Mouse (Mus musculus): ENCODE data around the gene Arnt2. TPM values are rescaled to one million over a fixed set of nuclear protein-coding genes. Genes with fewer than 3 reads are reported as not detected.
A peak's percentile ranks its signal among the peaks of the same experiment; 100 is the strongest.

Arnt2 gene
- total and polyA plus RNA-seq, 2 experiments from 2014 or later, result 62.9 to 165 TPM

DNA sequence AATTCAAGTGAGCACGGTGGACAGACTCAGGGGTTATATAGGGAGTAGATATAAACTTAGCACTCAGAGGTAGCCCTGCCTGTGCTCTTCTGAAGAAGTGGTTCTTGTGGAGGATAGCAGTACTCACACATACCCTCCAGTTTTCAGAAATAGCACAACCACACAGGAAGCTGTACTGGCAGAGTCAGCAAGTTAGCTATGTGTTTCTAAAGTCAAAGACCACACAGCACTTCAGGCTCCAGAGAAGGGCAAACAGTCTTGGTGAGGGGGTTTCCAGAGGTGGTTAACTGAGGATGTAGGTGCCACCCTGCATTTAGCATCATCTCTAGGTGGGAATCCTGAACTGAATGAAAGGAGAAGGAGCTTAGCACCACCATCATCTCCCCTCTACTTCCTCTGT lies 23.5 kb downstream of the Arnt2 start:
- Histone ChIP-seq H3K36me3 (ENCODE audit: insufficient read depth, low read length) (no peaks in the 10 kb centered on the region), H3K9ac (replicated peaks; ENCODE audit: low read length, poor library complexity, severe bottlenecking) (no peak overlapping the region), H3K9me3 (ENCODE audit: low read length) (no peaks in the 10 kb centered on the region), H3K4me2 (ENCODE audit: low read depth, low read length, poor library complexity, severe bottlenecking) (no peak overlapping the region), H3K4me3 (ENCODE audit: low read depth, low read length) (no peak overlapping the region), H3K4me1 (ENCODE audit: insufficient read depth, low read length) (no peaks in the 10 kb centered on the region), H3K27ac (ENCODE audit: low read depth, low read length) (no peak overlapping the region), H3K27me3 (ENCODE audit: insufficient read depth, low read length) (no peaks in the 10 kb centered on the region)
- DNase-seq (ENCODE audit: low spot score) (no peak), ATAC-seq (ENCODE audit: low FRiP score) (no peak)
- 79% methylated on average over 1 of the region's 1 CpGs for WGBS
- no peak for TF ChIP-seq CTCF (IDR thresholded peaks at IDR 0.05)

DNA sequence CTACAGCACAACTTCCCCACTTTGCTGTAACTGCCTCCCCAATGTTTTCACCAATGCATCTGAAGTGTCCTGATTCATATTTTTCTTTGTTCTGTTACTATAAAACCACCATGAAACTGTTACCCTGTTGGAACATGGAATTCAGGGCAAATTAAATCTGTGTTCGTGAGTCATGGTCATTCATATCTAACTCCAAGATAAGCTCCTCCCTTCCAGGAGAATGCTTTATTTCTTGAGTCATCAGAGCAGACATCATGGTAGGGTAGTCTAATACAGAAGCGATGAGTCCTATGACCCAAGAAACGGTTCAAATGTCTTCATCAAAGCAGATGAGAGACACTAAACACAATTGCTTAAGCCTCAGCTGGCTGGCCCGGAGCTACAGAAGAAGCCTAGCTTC lies 25.2 kb downstream of the Arnt2 start:
- Histone ChIP-seq H3K27me3 (ENCODE audit: insufficient read depth, low read length) (no peaks in the 10 kb centered on the region), H3K36me3 (ENCODE audit: insufficient read depth, low read length) (no peaks in the 10 kb centered on the region), H3K9me3 (ENCODE audit: low read length) (no peaks in the 10 kb centered on the region), H3K9ac (replicated peaks; ENCODE audit: low read length, poor library complexity, severe bottlenecking) (no peak overlapping the region), H3K4me1 (ENCODE audit: insufficient read depth, low read length) (no peaks in the 10 kb centered on the region), H3K4me2 (ENCODE audit: low read depth, low read length, poor library complexity, severe bottlenecking) (no peak overlapping the region), H3K27ac (ENCODE audit: low read depth, low read length) (no peak overlapping the region), H3K4me3 (ENCODE audit: low read depth, low read length) (no peak overlapping the region)
- DNase-seq (ENCODE audit: low spot score) (no peak), ATAC-seq (ENCODE audit: low FRiP score) (no peak)
- TF ChIP-seq CTCF (IDR thresholded peaks at IDR 0.05), result no peak
- WGBS, result 92% methylated on average over 4 of the region's 4 CpGs

DNA sequence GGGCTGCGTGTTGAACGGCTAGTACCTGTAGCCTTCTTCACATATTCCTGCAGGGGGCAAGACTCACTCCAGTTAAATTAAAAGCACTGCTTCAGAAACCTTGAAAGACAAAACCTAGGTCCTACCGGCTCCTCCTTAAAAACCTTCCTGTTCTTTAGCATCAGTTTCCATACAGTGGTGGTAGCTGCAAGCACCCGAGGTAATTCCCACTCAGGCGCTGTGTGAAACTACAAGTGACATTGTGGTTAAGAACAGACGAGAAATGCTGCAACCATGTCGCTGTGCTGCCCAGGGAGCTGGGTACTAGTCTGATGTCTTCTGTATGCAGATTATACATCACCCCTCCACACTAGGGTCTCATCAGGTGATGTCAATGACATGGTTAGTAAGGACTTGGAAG lies 25.9 kb downstream of the Arnt2 start:
- DNase-seq (ENCODE audit: low spot score) (no peak), ATAC-seq (ENCODE audit: low FRiP score) (no peak)
- Histone ChIP-seq H3K4me2 (ENCODE audit: low read depth, low read length, poor library complexity, severe bottlenecking) (no peak overlapping the region), H3K9ac (replicated peaks; ENCODE audit: low read length, poor library complexity, severe bottlenecking) (no peak overlapping the region), H3K36me3 (ENCODE audit: insufficient read depth, low read length) (no peaks in the 10 kb centered on the region), H3K4me1 (ENCODE audit: insufficient read depth, low read length) (no peaks in the 10 kb centered on the region), H3K27me3 (ENCODE audit: insufficient read depth, low read length) (no peaks in the 10 kb centered on the region), H3K9me3 (ENCODE audit: low read length) (no peaks in the 10 kb centered on the region), H3K27ac (ENCODE audit: low read depth, low read length) (no peak overlapping the region), H3K4me3 (ENCODE audit: low read depth, low read length) (no peak overlapping the region)
- 94% methylated on average over 7 of the region's 7 CpGs for whole genome bisulfite sequencing
- TF ChIP-seq CTCF (IDR thresholded peaks at IDR 0.05), result no peak

- WGBS, result 96% methylated on average over 3 of the region's 3 CpGs
- Histone ChIP-seq H3K4me1 (ENCODE audit: insufficient read depth, low read length) (no peaks in the 10 kb centered on the region), H3K27me3 (ENCODE audit: insufficient read depth, low read length) (no peaks in the 10 kb centered on the region), H3K4me2 (ENCODE audit: low read depth, low read length, poor library complexity, severe bottlenecking) (no peak overlapping the region), H3K9me3 (ENCODE audit: low read length) (no peaks in the 10 kb centered on the region), H3K4me3 (ENCODE audit: low read depth, low read length) (no peak overlapping the region), H3K27ac (ENCODE audit: low read depth, low read length) (no peak overlapping the region), H3K36me3 (ENCODE audit: insufficient read depth, low read length) (no peaks in the 10 kb centered on the region), H3K9ac (replicated peaks; ENCODE audit: low read length, poor library complexity, severe bottlenecking) (no peak overlapping the region)
- no peak for TF ChIP-seq CTCF (IDR thresholded peaks at IDR 0.05)
- no peak for DNase-seq (ENCODE audit: low spot score)
- ATAC-seq (ENCODE audit: low FRiP score), result 0 out of 2 replicates have a peak, but pooled peaks have one; percentile 51
Observed at GRCm38 (mm10) chr7:84382346-84382745, 27.6 kb downstream of the Arnt2 start.

- no peak overlapping the region for H3K9ac ChIP-seq (replicated peaks; ENCODE audit: low read length, poor library complexity, severe bottlenecking)
- no peak overlapping the region for H3K4me3 ChIP-seq (ENCODE audit: low read depth, low read length)
- H3K36me3 ChIP-seq (ENCODE audit: insufficient read depth, low read length), result no peaks in the 10 kb centered on the region
- DNase-seq (ENCODE audit: low spot score) (no peak), ATAC-seq (ENCODE audit: low FRiP score) (no peak)
- H3K27ac ChIP-seq (ENCODE audit: low read depth, low read length), result no peak overlapping the region
- no peak for TF ChIP-seq CTCF (IDR thresholded peaks at IDR 0.05)
- no peak overlapping the region for H3K4me2 ChIP-seq (ENCODE audit: low read depth, low read length, poor library complexity, severe bottlenecking)
- no peaks in the 10 kb centered on the region for H3K9me3 ChIP-seq (ENCODE audit: low read length)
- H3K27me3 ChIP-seq (ENCODE audit: insufficient read depth, low read length), result no peaks in the 10 kb centered on the region
- no peaks in the 10 kb centered on the region for H3K4me1 ChIP-seq (ENCODE audit: insufficient read depth, low read length)
Observed at GRCm38 (mm10) chr7:84380810-84381209, 29.2 kb downstream of the Arnt2 start.

DNA sequence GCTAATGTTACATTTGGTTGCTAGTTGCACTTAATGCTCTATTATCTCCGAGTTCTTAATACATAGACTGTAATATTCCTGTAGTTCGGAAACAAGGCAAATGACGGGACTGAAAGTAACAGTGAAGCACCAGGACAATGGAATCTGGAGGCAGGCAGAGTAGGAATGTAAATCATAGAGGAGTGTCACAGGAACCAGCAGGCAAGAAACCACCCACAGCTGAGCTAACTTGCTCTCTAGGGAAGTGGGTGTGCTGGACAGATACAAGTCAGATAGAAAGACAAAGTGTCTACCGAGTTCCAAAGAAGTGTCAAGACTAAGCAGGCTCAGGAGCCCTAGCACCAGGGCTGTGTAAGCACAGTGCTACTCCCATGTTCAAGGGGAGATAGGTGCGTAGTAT lies 32.6 kb downstream of the Arnt2 start:
- Histone ChIP-seq H3K4me3 (ENCODE audit: low read depth, low read length) (no peak overlapping the region), H3K4me1 (ENCODE audit: insufficient read depth, low read length) (peaks cover 9% of the 10 kb centered on the region; the same call in 1 of the 2 replicates), H3K9ac (replicated peaks; ENCODE audit: low read length, poor library complexity, severe bottlenecking) (no peak overlapping the region), H3K9me3 (ENCODE audit: low read length) (no peaks in the 10 kb centered on the region), H3K36me3 (ENCODE audit: insufficient read depth, low read length) (no peaks in the 10 kb centered on the region), H3K4me2 (ENCODE audit: low read depth, low read length, poor library complexity, severe bottlenecking) (no peak overlapping the region), H3K27me3 (ENCODE audit: insufficient read depth, low read length) (no peaks in the 10 kb centered on the region), H3K27ac (ENCODE audit: low read depth, low read length) (no peak overlapping the region; the same call in 1 of the 2 replicates)
- TF ChIP-seq CTCF (IDR thresholded peaks at IDR 0.05), result no peak
- DNase-seq (ENCODE audit: low spot score) (no peak), ATAC-seq (ENCODE audit: low FRiP score) (no peak)
- 63% methylated on average over 5 of the region's 5 CpGs for WGBS

Measured in midbrain, postnatal 0 days (tissue).